Mouse (Mus musculus) lung, postnatal 25 days (tissue): ENCODE measurements around the gene Arhgap31.

ENCODE experiments used
- DNase-seq: peaks from one replicate; pipeline ENCODE4 v3.0.0; 2022; ENCODE audit warnings: low spot score

The Arhgap31 gene

DNA sequence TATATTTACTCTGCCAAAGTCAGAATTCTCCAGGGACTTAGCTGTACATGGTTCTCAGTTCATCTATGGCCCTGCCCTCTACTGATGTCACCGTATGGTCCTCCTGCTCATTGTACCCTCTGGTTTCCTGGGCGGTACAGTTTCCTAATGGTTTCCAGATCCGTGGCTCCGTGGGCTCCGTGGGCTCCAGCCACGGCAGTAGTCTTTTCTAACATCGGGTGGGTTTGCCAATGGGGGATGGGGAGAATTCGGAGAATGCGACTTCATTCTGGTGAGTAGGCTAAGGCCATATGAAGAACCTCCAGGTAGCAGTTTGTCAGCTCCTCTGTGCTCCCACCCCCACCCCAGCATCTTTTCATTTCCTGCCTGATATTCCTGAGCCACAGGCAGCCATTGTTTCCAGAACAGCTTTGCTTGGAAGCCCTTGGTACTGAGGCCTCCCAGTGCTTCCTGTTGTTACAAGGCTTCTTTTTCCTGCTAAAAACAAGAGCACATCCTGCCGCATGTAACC, 61.3 kb downstream of the Arhgap31 start:
- peak; percentile 57 for DNase-seq

DNA sequence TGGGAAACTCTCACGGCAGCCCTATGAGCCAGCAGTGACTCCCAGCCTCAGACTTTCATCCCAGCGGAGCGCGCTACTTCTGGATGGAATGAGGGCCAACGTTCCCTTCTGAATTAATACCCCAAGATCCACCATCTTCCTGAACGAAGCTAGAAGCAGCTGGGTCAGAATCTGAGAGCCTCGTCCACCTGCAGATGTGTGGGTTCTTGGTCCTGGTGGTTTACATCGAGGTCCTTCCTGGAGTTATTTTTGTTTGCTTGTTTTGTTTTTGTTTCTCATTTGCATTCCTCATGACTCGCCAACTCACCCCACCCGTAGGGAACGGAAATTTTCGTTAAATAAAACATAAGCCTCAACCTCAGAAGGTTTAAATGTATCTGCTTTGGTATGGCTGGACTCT, 61.8 kb downstream of the Arhgap31 start:
- DNase-seq, result no peak

DNA sequence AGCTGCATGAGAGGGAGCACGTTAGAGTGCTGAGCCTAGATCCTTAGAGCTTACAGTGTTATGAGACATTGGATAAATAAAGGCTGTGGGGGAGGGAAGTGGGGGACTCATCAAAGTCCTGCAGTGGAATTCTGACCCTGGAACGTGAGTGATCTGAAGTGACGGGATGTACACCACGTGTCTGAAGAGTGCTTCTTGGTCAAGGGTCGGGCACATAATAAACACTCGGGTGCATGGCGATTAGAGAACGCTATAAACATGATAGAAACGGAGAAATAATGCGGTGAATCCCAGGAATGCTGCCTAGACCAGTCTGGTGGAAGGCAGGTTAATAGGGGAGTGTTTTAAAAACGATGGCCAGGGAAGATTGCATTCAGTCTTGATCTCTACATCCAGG, 63.6 kb downstream of the Arhgap31 start:
- DNase-seq, result peak; percentile 83

DNA sequence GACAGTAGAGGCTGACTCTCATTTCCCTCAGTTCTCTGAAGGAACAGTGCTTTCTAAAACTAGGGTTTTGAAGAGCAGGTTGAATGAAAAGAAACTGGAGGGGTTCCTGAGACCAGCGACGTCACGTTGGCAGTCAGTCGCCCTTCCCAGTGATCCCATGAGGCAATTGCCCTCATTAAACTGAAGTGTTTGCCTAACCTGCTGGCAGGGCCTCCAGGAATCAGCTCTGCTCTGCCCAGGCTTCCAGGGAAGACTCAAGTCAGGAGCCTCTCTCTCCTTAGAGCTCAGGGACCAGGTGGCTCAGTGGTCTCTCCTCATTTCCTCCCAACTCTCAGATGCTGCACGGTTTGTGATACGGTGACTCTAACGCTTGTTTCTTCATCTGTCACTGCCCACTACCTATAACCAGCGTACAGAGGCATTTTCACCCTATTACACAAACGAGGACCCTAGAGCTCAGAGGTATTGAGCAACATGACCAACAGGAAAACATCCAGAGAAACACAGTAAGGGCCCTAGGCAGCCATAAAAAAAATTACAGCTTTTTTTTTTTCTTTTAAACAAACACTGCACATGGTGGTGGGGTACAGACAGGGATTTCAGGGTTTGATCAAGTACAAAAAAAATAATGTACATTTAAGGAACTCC, 64.2 kb downstream of the Arhgap31 start:
- DNase-seq, result peak; percentile 88

DNA sequence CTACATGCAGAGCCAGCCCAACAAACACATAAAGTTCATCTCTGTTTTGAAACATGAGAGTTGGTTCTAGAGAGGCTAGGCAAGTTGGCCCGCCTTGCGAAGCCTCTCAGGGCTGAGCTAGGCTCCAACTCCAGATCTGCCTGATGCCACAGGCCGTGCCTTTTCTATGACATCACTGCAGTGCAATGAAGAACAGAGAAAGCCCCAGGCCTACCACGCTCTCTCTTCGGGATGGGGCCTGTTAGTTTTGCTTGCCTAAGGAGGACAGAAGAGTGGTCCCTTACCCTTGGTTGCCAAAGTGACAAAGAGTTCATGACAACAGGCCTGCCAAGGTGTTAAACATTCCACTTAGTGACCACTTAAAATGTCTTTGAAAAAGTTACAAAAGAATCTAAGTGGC, 64.9 kb downstream of the Arhgap31 start:
- DNase-seq, result peak; percentile 79

DNA sequence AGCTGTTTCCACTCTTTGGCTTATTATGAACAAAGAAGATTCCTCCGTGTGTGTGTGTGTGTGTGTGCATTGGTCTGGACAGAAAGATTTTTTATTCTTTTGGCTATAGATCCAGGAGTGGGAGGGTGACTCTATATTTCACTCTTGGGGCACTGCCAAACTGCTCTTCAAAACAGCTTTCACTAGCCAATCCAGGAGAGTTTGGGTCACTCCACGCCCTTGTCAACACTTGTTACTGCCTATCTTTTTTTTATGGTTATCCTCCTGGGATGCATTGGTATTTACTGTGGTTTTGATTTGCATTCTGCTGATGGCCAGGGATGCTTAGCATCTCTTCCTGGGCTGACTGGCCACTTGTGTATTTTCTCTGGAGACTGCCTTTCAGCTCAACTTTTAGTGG, 68.6 kb downstream of the Arhgap31 start:
- DNase-seq, result no peak

DNA sequence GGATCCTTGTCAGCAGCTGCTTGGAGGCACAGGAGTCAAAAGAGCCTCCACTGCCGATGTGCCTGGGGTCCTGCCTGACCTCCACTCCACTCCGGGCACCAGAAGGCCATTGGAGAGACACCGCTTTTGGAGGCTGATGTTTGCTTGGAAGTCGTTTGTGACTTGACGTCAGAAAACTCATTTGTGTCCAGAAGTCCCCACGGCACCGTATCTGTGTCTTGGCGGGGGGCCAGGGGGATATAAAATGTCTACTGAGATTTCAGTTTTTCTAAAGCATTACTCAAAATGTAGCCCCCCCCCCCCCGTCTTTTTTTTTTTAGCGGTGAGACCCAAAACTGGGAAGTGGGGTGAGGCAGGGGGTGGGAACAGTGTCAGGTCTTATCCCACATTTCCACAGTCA, 76.0 kb downstream of the Arhgap31 start:
- no peak for DNase-seq

DNA sequence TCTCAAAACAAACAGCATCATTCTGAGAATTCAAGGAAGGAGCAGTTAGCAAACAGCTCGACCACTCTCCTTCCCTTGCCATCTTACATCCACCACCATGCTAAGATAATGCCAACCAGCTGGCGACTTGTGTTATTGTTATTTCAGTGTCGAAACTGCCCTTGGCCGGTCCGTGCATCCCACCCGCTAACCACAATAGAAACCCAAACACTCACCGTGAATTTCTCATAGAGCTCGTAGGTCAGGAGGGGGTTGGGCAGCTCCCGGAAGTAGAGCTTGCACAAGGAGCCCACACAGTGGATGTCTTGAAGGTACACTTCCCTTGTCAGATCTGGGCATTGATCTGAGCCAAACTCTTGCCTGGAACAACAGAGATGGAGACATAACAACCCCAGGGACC, 76.4 kb downstream of the Arhgap31 start:
- peak; percentile 41 for DNase-seq

DNA sequence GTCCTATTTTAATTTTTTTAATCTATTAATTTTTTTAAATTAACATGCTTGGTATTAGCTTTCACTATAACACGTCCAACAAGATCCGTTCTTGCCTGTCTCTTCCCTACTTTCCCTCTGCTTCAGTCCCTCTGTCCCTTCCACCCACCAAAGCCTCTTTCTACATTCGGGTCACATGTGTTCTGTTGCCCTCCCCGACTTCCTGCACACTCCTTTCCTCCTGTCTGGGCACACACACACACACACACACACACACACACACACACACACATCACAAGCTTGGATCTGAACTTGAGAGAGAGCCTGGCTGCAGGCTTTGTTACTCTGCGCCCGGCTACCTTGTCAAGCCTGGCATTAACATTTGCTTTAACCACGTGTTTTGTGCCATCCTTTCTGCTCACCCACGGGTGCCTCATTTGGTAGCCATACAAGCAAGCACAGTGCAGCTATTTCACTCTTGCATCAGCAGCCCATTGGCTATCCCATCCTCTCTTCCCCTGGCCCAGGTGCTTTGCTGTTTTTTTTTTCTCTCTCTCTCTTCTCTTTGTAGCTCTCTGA, 77.2 kb downstream of the Arhgap31 start:
- no peak for DNase-seq

DNA sequence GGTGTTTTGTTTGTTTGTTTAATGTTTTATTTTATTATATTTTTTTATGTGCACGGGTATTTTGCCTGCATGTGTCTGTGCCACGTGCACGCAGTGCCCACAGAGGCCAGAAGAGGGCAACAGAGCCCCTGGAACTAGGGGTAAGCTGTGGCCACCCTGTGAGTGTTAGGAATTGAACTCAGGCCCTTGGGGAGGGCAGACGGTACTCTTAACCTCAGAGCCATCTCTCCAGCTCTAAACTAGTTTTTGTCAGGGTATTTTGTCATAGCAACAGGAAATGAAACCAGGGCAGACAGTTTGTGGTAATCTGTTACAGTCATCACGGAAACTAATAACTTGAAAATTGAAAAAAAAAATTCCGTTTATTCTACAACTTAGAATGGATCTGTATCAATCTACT, 80.9 kb downstream of the Arhgap31 start:
- DNase-seq, result peak; percentile 78

DNA sequence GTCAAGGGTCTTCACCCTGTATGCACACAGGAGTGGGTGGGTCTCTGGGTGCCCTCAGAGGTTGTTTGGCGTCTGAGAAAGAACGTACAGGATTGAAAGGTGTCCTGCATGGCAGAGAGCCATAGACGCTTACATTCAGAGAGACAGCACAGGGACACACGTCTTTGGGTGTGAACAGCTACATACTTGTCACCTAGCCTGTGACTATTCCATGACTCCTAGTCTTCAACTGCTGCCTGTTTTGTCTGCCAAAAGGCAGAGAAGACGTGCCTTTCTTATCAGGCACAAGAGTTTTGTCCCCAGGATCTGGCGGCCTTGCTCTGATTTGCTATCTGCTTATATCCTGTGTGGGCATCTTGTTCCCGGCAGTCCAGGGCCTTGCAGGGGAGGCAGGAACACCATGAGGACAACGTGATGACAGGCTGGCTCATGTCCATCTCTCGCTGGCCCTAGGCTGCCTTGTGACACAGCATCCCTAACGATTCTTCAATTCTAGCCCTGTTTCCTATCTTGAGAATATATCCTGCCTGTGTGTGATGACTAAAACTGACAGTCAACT, 87.2 kb downstream of the Arhgap31 start:
- peak; percentile 85 for DNase-seq

DNA sequence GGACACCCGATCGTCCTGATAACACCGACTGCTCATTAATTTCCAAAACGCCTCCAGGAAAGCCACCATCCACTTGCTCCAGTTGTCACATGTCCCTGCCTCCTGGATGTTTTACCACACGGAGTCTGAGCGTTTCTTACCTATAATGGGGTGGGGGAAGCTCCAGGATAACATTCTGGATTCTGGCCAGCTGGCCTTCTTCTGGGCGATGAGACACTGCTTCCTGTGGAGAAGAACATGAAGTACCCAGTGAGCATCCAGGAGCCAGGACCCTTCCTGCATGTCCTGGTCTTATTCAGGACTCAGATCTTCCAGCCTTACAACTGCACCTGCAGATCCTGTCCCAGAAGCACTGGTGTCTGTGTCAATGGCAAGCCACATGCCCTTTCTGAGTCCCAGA, 87.7 kb downstream of the Arhgap31 start:
- DNase-seq, result peak; percentile 53

DNA sequence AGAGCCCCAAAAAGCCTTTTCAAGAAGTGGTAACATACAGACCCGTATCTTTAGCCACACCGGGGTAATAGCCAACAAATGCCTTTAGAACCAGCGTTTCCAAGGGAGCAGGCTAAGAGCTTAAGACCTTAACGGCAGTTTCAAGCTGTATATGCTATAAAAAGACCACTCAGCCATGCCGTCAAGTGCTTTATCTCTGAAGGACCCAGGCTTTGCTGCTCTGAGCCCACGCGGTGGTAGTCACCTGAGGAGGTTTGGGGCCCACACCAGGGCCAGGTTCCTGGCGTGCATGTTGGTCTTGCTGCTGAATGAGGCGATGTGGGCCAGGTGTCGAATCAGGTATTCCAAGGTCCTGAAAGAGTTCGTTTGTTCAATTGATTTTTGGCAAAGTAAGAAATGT, 88.8 kb downstream of the Arhgap31 start:
- DNase-seq, result no peak

DNA sequence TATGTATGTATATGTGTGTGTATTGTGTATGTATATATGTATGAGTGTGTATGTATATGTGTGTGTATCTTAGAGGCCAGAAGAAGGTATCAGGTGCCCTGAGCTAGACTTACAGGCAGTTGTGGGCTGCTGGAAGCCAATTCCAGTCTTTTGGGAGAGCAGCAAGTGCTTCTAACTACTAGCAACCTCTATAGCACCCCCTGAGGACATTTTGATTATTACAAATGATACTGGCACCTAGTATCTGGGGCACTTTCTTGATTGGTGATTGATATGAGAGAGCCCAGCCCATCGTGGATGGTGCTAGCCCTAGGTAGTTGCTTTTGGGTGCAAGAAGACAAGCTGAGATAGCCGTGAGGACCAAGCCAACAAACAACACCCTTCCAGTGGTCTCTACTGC, 90.8 kb downstream of the Arhgap31 start:
- peak; percentile 49 for DNase-seq

DNA sequence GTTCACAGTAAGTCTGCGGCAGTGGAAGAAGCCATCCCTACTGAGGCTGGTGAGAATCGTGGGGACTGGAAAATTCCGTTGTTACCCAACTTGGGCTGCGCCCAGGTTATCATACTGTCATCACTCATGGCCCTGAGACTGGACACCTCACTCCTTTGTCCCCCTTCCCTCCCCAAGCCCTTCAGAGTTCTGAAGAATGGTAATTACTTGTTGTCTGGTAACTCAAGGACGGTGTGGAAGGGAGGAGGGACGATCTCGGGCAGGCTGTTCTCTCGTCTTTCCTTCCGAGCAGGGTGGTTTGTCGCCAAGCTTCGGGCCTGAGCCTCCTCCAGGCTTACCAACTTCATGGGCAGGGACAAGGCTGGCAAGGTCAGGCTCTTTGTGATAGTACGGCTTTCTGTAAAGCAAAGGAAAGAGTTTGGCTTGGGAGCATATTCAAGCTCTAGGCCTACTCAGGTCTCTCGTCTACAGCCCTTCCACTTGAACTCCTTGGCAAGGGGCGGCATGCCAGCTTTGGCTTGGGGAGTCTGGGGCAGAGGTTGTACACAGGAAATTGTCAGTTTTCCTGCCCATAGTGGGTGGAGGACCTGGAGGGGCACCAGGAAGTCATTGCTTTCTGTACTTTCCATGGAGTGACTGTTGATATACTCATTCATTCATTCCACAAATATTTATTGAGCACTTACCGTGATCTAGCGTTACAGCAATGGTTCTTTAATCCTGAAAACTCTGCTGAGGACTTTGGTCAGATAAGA, 92.2 kb downstream of the Arhgap31 start:
- peak; percentile 93 for DNase-seq

DNA sequence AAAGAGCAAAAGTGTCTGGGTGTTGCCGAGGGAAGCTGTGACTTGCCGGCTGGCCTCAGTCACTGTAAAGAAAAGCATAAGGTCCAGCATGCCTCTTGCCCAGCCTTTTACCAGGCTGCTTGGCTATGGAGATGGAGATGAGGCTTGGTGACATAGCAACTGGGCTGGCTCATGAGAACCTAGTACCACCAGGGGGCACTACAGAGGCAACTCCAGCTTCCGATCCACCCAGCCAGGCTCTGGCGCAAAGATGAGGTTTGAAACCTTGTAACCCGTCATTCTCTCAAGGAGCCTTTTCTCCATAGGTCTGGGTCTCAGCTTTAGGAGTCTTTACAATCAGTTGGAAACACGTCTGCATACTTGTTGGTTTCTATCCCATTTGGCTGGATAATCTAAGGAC, 94.0 kb downstream of the Arhgap31 start:
- DNase-seq, result peak; percentile 86

DNA sequence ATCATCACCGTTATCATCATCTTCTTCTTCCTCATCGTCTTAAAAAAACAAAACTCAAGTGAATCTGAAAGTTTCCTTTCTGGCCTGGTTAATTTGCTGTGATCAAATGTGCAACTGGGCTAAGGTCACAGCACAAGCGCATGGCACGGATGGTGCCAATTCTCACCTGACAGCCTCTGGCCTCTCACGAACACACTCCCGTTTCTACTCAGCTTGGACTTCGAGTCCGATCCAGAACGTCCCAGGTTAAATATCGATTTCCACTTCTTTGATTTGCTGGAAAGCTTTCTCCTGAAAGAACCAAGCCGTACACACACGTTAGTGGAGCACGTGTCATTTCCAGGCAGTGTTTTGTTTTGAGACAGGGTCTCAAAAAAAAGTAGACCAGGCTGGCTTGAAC, 95.1 kb downstream of the Arhgap31 start:
- no peak for DNase-seq

DNA sequence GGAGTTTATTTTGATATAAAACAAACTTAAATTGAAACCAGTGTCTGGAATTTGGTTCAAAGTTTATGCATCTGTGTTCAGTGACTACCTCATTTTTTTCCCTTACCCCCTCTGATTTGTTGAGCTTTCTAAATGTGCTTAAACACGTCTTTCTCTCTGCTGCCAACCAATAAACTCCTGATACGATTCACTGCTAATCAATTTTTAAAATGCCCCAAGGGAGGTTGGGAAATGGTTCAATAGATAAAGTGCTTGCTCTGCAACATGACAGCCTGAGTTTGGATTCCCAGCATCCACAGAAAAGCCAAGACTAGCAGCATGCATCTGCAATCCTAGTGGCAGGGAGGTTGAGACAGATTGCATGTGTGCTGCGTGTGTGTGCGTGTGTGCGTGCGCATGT, 99.4 kb downstream of the Arhgap31 start:
- no peak for DNase-seq

DNA sequence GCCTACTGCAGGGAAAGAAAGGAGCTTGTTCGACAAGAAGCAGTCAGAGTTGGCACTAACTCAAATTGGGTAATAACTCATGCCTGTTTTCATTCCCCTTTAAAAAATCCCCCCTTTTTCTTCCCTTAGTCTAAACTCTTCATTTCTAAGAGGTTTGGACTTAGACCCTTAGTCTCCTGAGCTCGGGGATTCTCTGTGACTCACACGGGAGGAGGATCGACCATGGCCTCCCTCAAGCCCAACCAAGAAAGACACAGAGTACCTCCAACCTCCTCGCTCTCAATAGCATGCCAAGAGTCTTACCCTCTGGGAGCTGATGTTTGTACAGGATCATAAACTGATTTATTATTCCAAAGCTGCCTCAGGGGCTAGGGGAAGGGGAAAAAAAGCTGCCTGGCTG, 100.4 kb downstream of the Arhgap31 start:
- no peak for DNase-seq

DNA sequence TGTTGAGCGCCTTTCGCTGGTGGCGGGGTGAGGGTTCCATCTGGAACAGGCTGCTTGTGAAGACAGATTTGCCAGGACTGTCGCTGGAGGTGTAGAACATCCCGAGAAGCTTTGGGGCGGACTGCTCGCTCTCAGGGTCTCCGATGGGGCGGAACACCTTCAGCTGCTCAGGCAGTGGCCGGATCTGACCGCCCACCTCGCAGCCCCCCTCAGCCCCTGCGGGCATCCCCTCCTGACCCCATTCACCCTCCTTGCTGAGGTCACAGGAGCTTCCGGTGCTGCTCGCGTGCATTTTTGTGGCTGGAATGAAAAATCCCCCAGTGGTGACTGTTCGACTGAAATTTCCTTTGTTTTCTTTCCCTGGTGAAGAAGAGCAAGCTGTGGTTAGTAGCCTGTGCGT, 104.0 kb downstream of the Arhgap31 start:
- no peak for DNase-seq

DNA sequence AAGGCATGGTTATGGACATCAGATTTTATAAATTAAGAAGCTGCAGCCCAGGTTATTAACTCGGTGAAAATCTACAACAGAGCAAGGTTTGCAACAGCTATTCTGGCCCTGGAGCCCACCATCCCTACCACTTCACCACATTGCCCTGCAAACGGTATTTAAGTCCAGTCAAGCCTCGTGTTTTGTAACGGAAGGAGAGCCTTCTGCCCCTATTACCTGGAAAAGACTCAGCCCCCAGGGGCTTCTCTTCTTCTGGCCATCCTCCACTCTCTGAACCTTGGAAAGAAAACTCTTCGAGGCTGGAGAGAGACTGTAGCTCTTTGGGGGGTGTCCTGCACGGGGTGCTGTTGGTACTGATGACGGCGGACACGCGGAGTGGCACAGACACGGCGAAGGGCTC, 104.4 kb downstream of the Arhgap31 start:
- no peak for DNase-seq

DNA sequence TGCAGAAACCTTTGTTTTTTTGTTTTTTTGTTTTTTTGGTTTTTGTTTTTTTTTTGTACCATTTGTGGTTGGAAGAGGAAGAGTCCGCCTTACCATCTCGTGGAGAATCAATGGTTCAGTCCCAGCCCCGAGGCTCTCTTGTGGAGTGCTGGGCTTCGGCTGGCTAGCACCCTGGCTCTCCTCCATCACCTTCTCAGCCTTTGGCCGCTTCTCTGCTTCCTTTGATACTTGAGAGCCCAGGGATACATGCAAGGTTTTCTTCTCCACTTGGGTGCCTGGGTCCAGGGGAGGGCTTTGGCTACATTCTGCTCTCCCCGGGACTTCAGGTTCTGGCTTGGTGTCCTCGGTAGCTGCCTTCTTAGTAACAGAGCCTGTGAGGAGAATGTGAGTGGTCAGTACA, 106.6 kb downstream of the Arhgap31 start:
- no peak for DNase-seq
